Mouse (Mus musculus): ENCODE data around the gene BC024978.

DNA sequence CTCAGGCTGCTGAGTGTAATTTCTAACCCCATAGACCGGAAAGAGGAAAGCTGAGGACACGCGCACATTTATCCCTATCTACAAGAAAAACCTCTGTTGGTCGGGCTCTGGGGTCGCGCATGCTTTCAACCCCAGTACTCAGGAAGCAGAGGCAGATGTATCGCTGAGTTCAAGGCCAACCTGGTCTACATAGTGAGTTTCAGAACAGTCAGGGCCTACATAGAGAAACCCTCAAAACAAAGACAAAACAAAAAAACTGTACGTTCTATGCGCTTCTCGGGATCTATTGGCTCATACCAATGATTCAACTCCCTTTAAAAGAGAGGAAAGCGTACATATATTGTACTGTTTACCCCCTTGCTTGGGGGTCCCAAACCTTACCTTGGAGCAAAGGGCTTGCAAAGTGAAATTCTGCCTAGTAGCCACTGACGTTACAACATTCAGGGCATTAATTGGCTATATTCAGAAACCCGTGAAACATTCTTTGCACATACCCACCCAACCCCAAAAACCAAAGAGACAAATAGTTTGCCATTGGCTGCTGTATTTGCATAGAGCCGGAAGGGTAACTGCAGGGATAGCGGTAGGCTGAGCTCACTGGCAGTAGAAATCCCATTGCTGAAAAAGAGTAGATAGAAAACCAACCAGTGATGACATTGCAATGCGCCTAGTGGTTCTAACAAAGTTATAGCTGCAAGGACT is 16.2 kb upstream of the BC024978 start:
- TF ChIP-seq CTCF (IDR thresholded peaks at IDR 0.05; ENCODE audit: borderline replicate concordance, insufficient read depth, low read depth, low read length): no peak
- 0 out of 2 replicates have a peak, but pooled peaks have one; percentile 59 for TF ChIP-seq POLR2A (IDR thresholded peaks at IDR 0.05; ENCODE audit: borderline replicate concordance, insufficient read depth, low read length)

All from cerebellum, adult 2 months (tissue).